Mouse (Mus musculus) hindbrain, postnatal 0 days (tissue): Measurements from ENCODE around the gene Enpp1. TPM values are rescaled to one million over a fixed set of nuclear protein-coding genes. Genes with fewer than 3 reads are reported as not detected.

ENCODE experiments used
- ATAC-seq: fragments of 200-750 bp; cut with Nextera tagmentation; 2 replicates; pipeline ENCODE4 v1.8.0; 2017; ENCODE audit warnings: mild to moderate bottlenecking, moderate TSS enrichment, moderate library complexity
- DNase-seq: peaks from one replicate; pipeline ENCODE4 v3.0.0-alpha.2; 2015; ENCODE audit warnings: low spot score
- H3K27ac ChIP-seq: fragments of 300-500 bp; sonication (generic); 2 replicates; pipeline ENCODE4 v1.5.1; 2014; ENCODE audit warnings: mild to moderate bottlenecking
- H3K27me3 ChIP-seq: fragments of 300-500 bp; sonication (generic); 2 replicates; pipeline ENCODE4 v1.6.1; 2014; ENCODE audit warnings: low read length, mixed read lengths; ENCODE audit not compliant: insufficient read depth
- H3K36me3 ChIP-seq: fragments of 300-500 bp; sonication (generic); 2 replicates; pipeline ENCODE4 v1.6.1; 2014; ENCODE audit warnings: low read length, mixed read lengths; ENCODE audit not compliant: insufficient read depth
- H3K4me1 ChIP-seq: fragments of 300-500 bp; sonication (generic); 2 replicates; pipeline ENCODE4 v1.6.1; 2014; ENCODE audit warnings: antibody characterized with exemption, low read length, mixed read lengths; ENCODE audit not compliant: insufficient read depth
- H3K4me2 ChIP-seq: fragments of 300-500 bp; sonication (generic); 2 replicates; pipeline ENCODE4 v1.6.1; 2014; ENCODE audit warnings: low read depth, mild to moderate bottlenecking, low read length, moderate library complexity, mixed read lengths
- H3K4me3 ChIP-seq: fragments of 300-500 bp; sonication (generic); 2 replicates; pipeline ENCODE4 v1.5.1; 2014; ENCODE audit warnings: low read length
- H3K9ac ChIP-seq: fragments of 300-500 bp; sonication (generic); replicated peaks from 2 replicates; pipeline ENCODE4 v1.6.1; 2014; ENCODE audit warnings: mild to moderate bottlenecking, low read length, moderate library complexity, mixed read lengths
- H3K9me3 ChIP-seq: fragments of 300-500 bp; sonication (generic); 2 replicates; pipeline ENCODE4 v1.6.1; 2016; ENCODE audit warnings: low read length, mixed read lengths
- CTCF ChIP-seq: IDR thresholded peaks from 2 replicates; pipeline ENCODE4 v1.5.1; 2016; ENCODE audit warnings: antibody characterized with exemption, control low read depth, low read depth
- WGBS: fragments of 180-500 bp; shearing (Covaris S2); extraction: QIAGEN DNeasy Blood & Tissue Kit; methylation state at CpG from one replicate; pipeline ENCODE4 v1.1.7; 2014; 5-methylcytosine and 5-hydroxymethylcytosine counted together
- polyA plus RNA-seq: library from polyadenylated mRNA; unstranded; fragments of >200 nt; fragmentation: Nextera tagmentation; extraction: Ambion mirVana; gene quantifications from 2 replicates; pipeline ENCODE4 v1.2.1, GENCODE M21; 2015
- total RNA-seq: library from RNA; depleted of rRNA; stranded (reverse); fragments of >200 nt; gene quantifications from 2 replicates; pipeline ENCODE4 v1.2.3, GENCODE M21; 2014

The Enpp1 gene
- total and polyA plus RNA-seq, 2 experiments from 2014 or later: 2.7 to 4.1 TPM

DNA sequence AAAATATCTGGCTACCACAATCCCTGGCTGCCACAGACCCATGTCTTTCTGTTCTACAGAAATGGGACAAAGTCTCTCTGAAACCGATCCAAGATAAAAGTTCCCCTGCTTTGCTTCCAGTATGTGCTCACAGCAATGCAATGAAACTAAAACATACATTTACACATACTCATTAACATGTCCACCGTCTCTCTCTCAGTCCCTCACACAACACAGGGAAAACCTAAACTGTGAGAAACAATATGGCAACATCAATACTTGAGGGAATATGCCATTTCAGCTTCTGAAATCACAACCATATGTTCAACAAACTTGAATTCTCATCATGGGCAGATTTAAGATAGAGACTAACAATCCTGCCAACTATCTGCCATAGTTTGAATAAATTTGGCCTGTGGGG, 13.2 kb upstream of the Enpp1 start:
- no peaks in the 10 kb centered on the region for H3K9me3 ChIP-seq
- H3K4me2 ChIP-seq: no peak overlapping the region
- 89% methylated on average over 2 of the region's 2 CpGs for WGBS
- no peak overlapping the region for H3K27ac ChIP-seq
- no peaks in the 10 kb centered on the region for H3K36me3 ChIP-seq
- no peaks in the 10 kb centered on the region for H3K27me3 ChIP-seq
- H3K4me3 ChIP-seq: no peak overlapping the region
- H3K4me1 ChIP-seq: no peaks in the 10 kb centered on the region
- H3K9ac ChIP-seq: no peak overlapping the region
- no peak for TF ChIP-seq CTCF
- DNase-seq (no peak), ATAC-seq (no peak)

DNA sequence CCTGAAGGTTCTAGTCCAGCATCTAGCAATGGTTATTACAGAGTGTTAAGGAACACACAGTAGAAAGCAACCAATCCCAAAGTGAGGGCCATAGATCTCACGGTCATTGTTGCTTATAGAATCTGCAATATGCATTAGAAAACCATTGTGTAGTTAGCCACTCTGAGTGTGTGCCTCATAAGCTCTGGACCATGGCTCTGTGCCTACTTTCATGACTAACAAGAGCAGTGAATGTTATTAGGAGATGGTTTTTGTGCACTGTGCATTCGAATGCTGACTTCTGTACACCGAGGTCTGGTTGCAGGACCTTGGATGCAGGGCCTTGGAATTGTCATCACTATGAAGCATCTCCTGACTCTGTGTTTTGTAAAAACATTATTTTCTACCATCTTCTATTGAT, 9.9 kb upstream of the Enpp1 start:
- H3K4me1 ChIP-seq: no peaks in the 10 kb centered on the region
- H3K36me3 ChIP-seq: no peaks in the 10 kb centered on the region
- no peak overlapping the region for H3K27ac ChIP-seq
- no peak overlapping the region for H3K4me3 ChIP-seq
- H3K27me3 ChIP-seq: no peaks in the 10 kb centered on the region
- no peaks in the 10 kb centered on the region for H3K9me3 ChIP-seq
- WGBS: 92% methylated on average over 3 of the region's 3 CpGs
- H3K4me2 ChIP-seq: no peak overlapping the region
- no peak for TF ChIP-seq CTCF
- H3K9ac ChIP-seq: no peak overlapping the region
- ATAC-seq: no peak
- no peak for DNase-seq

DNA sequence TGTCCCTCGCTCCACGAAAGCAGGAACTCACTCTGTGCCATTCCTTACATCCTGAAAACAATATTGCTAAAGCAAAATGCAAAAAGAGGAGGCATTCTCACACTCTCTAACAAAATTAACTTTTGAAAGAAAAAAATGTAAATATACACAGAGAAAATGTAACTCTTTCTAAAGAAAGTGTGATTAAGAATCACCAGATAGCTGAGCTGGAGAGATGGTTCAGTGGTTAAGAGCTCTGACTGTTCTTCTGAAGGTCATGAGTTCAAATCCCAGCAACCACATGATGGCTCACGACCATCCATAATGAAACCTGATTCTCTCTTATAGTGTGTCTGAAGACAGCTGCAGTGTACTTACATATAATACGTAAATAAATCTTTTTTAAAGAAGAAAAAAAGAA, 7.4 kb upstream of the Enpp1 start:
- Histone ChIP-seq H3K4me1 (no peaks in the 10 kb centered on the region), H3K9ac (no peak overlapping the region), H3K27ac (no peak overlapping the region), H3K36me3 (no peaks in the 10 kb centered on the region), H3K9me3 (no peaks in the 10 kb centered on the region), H3K4me2 (no peak overlapping the region), H3K27me3 (no peaks in the 10 kb centered on the region), H3K4me3 (no peak overlapping the region)
- 91% methylated on average over 4 of the region's 4 CpGs for WGBS
- TF ChIP-seq CTCF: no peak
- ATAC-seq (no peak), DNase-seq (no peak)

DNA sequence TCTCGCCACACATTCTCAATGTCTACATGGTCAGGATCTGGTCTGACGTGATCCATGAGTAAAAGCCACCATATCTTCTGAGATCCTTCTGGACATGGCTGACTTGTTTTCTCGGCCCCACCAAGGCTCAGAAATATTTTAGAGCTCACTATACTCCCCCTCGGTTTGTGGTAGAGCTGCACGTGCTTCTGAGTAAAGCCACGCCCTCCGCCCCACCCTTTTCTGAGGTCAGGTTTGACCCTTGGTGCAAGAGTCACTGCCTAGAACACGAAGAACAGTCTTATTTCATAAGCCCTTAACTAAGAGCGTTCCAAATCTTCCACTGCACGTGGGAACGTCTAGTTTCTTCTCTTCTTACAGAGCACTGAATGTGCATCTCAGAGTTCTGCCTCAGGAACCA, 6.8 kb upstream of the Enpp1 start:
- no peak for DNase-seq
- no peaks in the 10 kb centered on the region for H3K27me3 ChIP-seq
- no peaks in the 10 kb centered on the region for H3K9me3 ChIP-seq
- H3K4me2 ChIP-seq: peak overlapping the region; percentile 18; the same call in 1 of the 2 replicates
- no peak overlapping the region for H3K4me3 ChIP-seq
- no peak for ATAC-seq
- 63% methylated on average over 11 of the region's 11 CpGs for WGBS
- H3K4me1 ChIP-seq: no peaks in the 10 kb centered on the region
- TF ChIP-seq CTCF: no peak
- H3K36me3 ChIP-seq: no peaks in the 10 kb centered on the region
- no peak overlapping the region for H3K9ac ChIP-seq
- no peak overlapping the region for H3K27ac ChIP-seq

DNA sequence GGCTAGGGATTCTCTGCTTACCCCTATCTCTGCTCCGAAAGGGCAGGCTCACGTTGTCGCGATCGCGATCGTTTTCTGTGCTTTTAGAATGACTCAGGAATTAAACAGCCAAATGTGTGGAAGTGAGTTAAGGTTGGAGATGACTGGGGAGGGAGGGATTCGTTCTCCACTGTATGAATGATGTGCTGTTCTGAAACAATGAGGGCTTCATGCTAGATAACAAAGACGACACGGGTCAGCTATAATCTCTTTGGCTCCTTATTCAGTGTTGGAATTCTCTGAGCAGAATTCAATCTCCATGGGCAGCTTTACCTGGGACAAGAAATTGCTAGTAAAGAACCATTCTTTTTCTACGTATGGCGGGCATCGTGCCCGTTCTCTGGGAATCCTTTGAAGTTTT, 6.1 kb upstream of the Enpp1 start:
- DNase-seq: no peak
- Histone ChIP-seq H3K36me3 (no peaks in the 10 kb centered on the region), H3K4me1 (no peaks in the 10 kb centered on the region), H3K27me3 (no peaks in the 10 kb centered on the region), H3K4me2 (peak overlapping the region; percentile 18; the same call in 1 of the 2 replicates), H3K9ac (no peak overlapping the region), H3K9me3 (no peaks in the 10 kb centered on the region), H3K4me3 (no peak overlapping the region), H3K27ac (no peak overlapping the region)
- TF ChIP-seq CTCF: no peak
- 42% methylated on average over 14 of the region's 14 CpGs for WGBS
- no peak for ATAC-seq

DNA sequence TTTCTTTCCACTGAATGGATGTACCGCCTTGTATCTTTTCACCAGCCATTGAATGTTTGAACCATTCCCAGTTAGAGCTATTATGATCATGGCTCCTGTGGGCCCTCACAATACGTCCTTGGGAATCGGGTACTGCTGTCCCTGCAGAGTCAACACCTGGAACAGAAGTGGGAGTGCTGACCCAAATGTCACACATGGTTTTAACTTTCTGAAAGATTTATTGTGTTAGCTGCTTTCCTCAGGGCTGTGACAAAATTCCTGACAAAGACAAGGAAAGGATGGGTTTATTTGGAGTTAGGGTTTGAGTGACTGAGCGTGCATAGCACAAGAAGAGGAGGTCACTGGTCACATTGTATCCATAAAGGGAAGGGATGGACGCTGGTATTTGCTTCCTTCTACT, 4.3 kb upstream of the Enpp1 start:
- Histone ChIP-seq H3K36me3 (no peaks in the 10 kb centered on the region), H3K4me1 (no peaks in the 10 kb centered on the region), H3K27ac (no peak overlapping the region), H3K27me3 (no peaks in the 10 kb centered on the region), H3K4me3 (no peak overlapping the region), H3K9ac (no peak overlapping the region), H3K4me2 (no peak overlapping the region), H3K9me3 (no peaks in the 10 kb centered on the region)
- ATAC-seq (no peak), DNase-seq (no peak)
- WGBS: 76% methylated on average over 5 of the region's 5 CpGs
- no peak for TF ChIP-seq CTCF

DNA sequence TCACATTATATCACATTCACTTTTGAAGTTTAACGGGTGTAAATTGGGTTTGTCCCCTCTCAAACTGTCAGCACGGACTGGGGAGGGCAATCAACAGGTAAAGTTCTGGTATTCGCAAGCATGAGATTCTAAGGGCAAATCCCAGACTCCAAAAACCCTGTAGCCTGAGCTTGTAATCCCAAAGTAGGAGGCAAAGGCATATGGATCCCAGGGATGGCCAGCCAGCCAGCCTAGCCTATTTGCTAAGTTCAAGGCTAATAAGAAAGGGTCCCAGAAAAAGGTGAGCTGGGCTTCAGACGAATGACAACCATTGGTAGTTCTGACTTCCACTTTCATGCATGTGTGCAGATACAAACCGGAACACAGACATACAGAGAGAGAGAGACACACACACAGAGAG, 942 bp upstream of the Enpp1 start:
- H3K4me1 ChIP-seq: 0 out of 2 replicates have a peak, but pooled peaks cover 3% of the 10 kb centered on the region
- whole genome bisulfite sequencing: 79% methylated on average over 5 of the region's 5 CpGs
- H3K4me2 ChIP-seq: no peak overlapping the region
- H3K9me3 ChIP-seq: no peaks in the 10 kb centered on the region
- no peak overlapping the region for H3K9ac ChIP-seq
- no peak for ATAC-seq
- TF ChIP-seq CTCF: no peak
- no peaks in the 10 kb centered on the region for H3K36me3 ChIP-seq
- no peaks in the 10 kb centered on the region for H3K27me3 ChIP-seq
- H3K4me3 ChIP-seq: no peak overlapping the region
- DNase-seq: no peak
- H3K27ac ChIP-seq: no peak overlapping the region
